Mouse (Mus musculus) stomach, embryonic 15.5 days (tissue): ENCODE data around the gene Yy1. TPM values are rescaled to one million over a fixed set of nuclear protein-coding genes. Genes with fewer than 3 reads are reported as not detected.
"Not testable (repeated sequence)": the region's sequence is repeated elsewhere in the genome, so short reads cannot be mapped to it uniquely, and the experiment has no call there.

ENCODE experiments used
- ATAC-seq: fragments of 200-750 bp; cut with Nextera tagmentation; 2 replicates; pipeline ENCODE4 v1.8.0; 2017; ENCODE audit warnings: low read depth, moderate number of reproducible peaks, moderate TSS enrichment; ENCODE audit not compliant: insufficient read depth, low FRiP score
- H3K27ac ChIP-seq: fragments of 300-500 bp; sonication (generic); 2 replicates; pipeline ENCODE4 v1.5.1; 2015; ENCODE audit warnings: mild to moderate bottlenecking, inconsistent platforms
- H3K27me3 ChIP-seq: fragments of 300-500 bp; sonication (generic); replicated peaks from 2 replicates; pipeline ENCODE4 v1.6.1; 2015; ENCODE audit warnings: inconsistent platforms
- H3K36me3 ChIP-seq: fragments of 300-500 bp; sonication (generic); 2 replicates; pipeline ENCODE4 v1.6.1; 2015; ENCODE audit warnings: inconsistent platforms
- H3K4me1 ChIP-seq: fragments of 300-500 bp; sonication (generic); 2 replicates; pipeline ENCODE4 v1.6.1; 2015; ENCODE audit warnings: inconsistent platforms
- H3K4me2 ChIP-seq: fragments of 300-500 bp; sonication (generic); 2 replicates; pipeline ENCODE4 v1.6.1; 2015; ENCODE audit warnings: mild to moderate bottlenecking, inconsistent platforms
- H3K4me3 ChIP-seq: fragments of 300-500 bp; sonication (generic); replicated peaks from 2 replicates; pipeline ENCODE4 v1.5.1; 2015; ENCODE audit warnings: inconsistent platforms
- H3K9ac ChIP-seq: fragments of 300-500 bp; sonication (generic); 2 replicates; pipeline ENCODE4 v1.6.1; 2015; ENCODE audit warnings: inconsistent platforms
- H3K9me3 ChIP-seq: fragments of 300-500 bp; sonication (generic); 2 replicates; pipeline ENCODE4 v1.6.1; 2016; ENCODE audit warnings: inconsistent platforms
- WGBS: fragments of 180-500 bp; shearing (Covaris S2); methylation state at CpG from one replicate; pipeline ENCODE4 v1.1.7; 2015; 5-methylcytosine and 5-hydroxymethylcytosine counted together
- polyA plus RNA-seq: library from polyadenylated mRNA; unstranded; fragments of >200 nt; fragmentation: Nextera tagmentation; extraction: Ambion mirVana; gene quantifications from 2 replicates; pipeline ENCODE4 v1.2.1, GENCODE M21; 2015

Gene Yy1
- polyA plus RNA-seq, 1 experiment from 2014 or later = 17.0 TPM

DNA sequence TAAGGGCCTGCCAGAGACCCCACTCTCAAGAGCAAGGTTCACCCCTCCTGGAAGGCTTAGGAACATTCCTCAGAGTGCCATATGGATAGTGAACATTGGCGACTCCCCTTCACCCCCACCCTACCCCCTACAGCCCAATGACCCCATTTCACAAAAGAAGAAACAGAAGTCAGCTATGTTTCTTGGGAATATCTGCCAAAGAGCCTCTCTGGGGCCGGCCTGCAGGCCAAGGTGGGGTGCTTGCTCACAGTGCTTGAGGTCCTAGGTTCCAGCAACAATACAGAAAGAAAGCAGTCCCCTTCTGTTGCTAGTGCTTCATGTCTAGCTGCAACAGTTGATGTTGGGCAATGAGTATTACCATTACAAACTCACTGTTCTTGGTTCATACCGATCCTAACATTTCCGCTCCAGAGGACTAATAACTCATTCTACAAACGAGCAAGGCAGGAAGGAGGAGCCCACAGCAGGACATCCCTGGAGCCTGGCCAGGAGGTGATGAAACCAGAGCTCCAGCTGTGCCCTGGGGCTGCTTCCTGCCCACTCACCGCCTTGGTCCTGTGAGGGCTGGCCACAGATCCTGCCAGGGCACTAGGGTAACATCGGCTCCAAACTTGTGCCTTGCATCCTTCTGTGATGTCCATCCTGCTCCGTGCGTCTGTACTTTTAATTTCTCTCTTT is 39.3 kb downstream of the Yy1 start:
- no peak for ATAC-seq
- H3K4me3 ChIP-seq = no peak overlapping the region
- no peak overlapping the region for H3K4me2 ChIP-seq
- H3K4me1 ChIP-seq = peaks cover 18% of the 10 kb centered on the region
- peaks cover 9% of the 10 kb centered on the region; the same call in 1 of the 2 replicates for H3K36me3 ChIP-seq
- no peaks in the 10 kb centered on the region for H3K27me3 ChIP-seq
- H3K9me3 ChIP-seq = no peaks in the 10 kb centered on the region
- H3K27ac ChIP-seq = no peak overlapping the region
- H3K9ac ChIP-seq = no peak overlapping the region
- 55% methylated on average over 9 of the region's 9 CpGs for WGBS

DNA sequence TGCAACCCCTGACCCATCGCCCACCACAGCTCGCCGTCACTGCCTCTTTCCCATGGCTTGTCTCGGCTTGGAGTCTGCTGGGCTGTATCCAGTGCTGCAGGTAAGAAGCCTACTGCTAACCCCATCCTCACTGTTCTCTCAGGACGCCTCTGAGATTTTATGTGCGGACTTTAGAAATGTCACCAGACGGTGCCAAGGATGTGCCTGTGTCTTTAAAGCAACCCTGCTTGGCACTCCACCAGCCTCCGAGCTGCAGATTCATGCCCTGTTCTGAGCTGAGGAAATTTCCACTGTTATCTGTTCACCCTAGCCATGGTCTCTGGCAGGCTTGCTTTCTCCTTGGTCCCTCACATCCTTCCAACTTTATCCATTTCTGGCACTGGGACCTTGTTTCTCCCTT is 40.1 kb downstream of the Yy1 start:
- Histone ChIP-seq H3K36me3 (peaks cover 4% of the 10 kb centered on the region; the same call in 1 of the 2 replicates), H3K9me3 (no peaks in the 10 kb centered on the region), H3K4me2 (no peak overlapping the region), H3K27ac (no peak overlapping the region), H3K27me3 (no peaks in the 10 kb centered on the region), H3K4me3 (no peak overlapping the region), H3K9ac (no peak overlapping the region), H3K4me1 (peaks cover 25% of the 10 kb centered on the region)
- 91% methylated on average over 8 of the region's 8 CpGs for WGBS
- no peak for ATAC-seq

DNA sequence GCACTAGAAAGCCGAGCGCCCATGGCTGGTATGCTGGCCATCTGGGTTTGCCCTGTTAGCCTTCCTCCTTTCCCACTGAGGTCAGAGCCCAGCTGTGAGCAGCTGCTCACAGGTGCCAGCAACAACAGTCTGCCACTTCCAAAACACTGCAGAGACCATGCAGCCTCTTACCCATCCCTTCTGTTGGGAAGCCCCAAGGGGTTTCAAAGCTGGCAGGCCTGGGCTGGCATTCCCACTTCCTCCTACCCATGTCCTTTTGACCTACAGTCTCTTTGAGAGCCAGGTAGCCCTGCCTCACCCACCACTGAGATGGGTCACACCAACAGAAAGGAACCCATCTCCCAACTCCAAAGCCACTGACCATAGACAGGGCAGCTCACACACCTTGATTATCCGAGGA is 40.6 kb downstream of the Yy1 start:
- H3K4me2 ChIP-seq = no peak overlapping the region
- no peak overlapping the region for H3K9ac ChIP-seq
- no peaks in the 10 kb centered on the region for H3K9me3 ChIP-seq
- peaks cover 1% of the 10 kb centered on the region; the same call in 1 of the 2 replicates for H3K36me3 ChIP-seq
- H3K27me3 ChIP-seq = no peaks in the 10 kb centered on the region
- ATAC-seq = no peak
- H3K4me1 ChIP-seq = peaks cover 31% of the 10 kb centered on the region
- WGBS = 83% methylated on average over 3 of the region's 3 CpGs
- no peak overlapping the region for H3K4me3 ChIP-seq
- H3K27ac ChIP-seq = no peak overlapping the region

DNA sequence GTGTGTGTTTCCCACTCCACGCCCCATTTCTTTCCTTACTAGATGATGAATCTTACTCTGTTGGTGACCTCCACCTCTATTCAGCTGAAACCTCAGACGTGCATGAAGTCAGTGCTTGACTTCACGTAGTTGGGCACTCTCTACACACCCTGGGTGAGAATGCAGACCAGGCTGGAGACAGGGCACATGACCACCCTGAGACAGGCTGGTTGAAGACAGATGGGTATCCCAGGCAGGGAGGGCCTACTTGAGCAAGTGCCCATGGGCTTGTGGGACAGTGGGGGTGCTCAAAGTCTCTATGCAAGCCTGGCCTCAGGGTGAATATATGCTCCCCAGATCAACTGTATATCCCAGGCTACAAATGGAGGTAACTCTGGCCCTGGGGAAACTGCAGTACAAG is 41.6 kb downstream of the Yy1 start:
- Histone ChIP-seq H3K4me2 (peak overlapping the region; percentile 98; the same call in 1 of the 2 replicates), H3K9me3 (no peaks in the 10 kb centered on the region), H3K4me1 (peaks cover 32% of the 10 kb centered on the region), H3K36me3 (no peaks in the 10 kb centered on the region), H3K9ac (no peak overlapping the region), H3K27me3 (no peaks in the 10 kb centered on the region), H3K4me3 (peak overlapping the region; percentile 74; the same call in 1 of the 2 replicates), H3K27ac (no peak overlapping the region)
- WGBS = 74% methylated on average over 3 of the region's 3 CpGs
- ATAC-seq = no peak

DNA sequence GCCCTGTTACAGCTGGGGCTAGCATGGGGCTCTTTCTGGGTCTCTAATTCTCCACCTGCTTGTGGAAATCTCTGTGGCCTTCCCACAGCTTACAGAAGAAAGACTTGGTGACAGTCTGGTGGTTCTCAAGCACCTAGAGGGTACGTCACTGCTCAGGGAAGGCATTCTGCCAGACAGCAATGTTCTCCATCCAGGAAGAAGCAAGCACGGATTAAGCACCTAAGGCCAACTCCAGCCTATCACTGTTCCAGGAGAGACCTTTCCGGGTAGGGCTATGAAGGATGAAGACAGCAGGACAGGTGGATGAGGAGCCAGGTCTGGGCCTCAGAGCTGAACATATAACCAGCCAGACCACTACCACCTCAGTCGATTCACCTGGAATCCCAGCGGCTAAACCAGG is 42.0 kb downstream of the Yy1 start:
- 32% methylated on average over 5 of the region's 5 CpGs for WGBS
- Histone ChIP-seq H3K4me3 (peak overlapping the region; percentile 74), H3K36me3 (no peaks in the 10 kb centered on the region), H3K9me3 (no peaks in the 10 kb centered on the region), H3K27me3 (no peaks in the 10 kb centered on the region), H3K27ac (no peak overlapping the region), H3K4me1 (peaks cover 32% of the 10 kb centered on the region), H3K9ac (no peak overlapping the region), H3K4me2 (peak overlapping the region; percentile 98)
- ATAC-seq = no peak

DNA sequence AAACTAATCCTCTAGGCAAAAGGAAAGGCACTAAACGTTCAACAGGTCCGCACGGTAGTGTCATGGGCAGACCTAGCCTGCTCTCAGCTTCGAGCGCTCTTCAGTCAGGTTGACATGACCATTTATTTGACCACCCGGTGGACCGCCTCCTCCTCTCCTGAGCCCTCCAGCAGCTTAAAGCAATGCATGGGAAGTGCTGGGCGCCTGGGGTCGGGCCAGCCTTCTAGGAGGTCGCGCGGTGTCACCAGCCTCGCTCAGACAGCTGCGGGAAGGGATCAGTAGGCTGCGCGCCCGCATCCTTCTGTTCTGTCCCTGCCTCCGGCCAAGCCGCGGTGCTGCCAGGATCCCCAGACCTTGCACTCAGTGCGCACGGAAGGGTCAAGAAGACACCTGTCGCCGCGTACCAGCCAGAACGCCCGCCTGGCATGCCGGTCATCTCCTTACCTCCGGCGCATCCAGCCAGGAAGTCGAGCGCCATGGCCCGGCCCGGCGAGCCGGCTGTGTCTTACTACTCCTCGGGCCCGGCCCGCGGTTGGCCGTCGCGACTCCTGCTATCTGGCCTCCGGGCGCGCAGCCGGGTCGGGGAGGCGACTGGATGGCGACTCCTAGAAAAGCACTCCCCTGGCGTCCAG is 42.6 kb downstream of the Yy1 start:
- WGBS = 2% methylated on average over 51 of the region's 51 CpGs
- Histone ChIP-seq H3K4me2 (peak overlapping the region; percentile 98), H3K27ac (no peak overlapping the region), H3K9me3 (no peaks in the 10 kb centered on the region), H3K36me3 (no peaks in the 10 kb centered on the region), H3K9ac (peak overlapping the region; percentile 74), H3K4me1 (peaks cover 32% of the 10 kb centered on the region), H3K27me3 (no peaks in the 10 kb centered on the region), H3K4me3 (peak overlapping the region; percentile 74)
- no peak for ATAC-seq

DNA sequence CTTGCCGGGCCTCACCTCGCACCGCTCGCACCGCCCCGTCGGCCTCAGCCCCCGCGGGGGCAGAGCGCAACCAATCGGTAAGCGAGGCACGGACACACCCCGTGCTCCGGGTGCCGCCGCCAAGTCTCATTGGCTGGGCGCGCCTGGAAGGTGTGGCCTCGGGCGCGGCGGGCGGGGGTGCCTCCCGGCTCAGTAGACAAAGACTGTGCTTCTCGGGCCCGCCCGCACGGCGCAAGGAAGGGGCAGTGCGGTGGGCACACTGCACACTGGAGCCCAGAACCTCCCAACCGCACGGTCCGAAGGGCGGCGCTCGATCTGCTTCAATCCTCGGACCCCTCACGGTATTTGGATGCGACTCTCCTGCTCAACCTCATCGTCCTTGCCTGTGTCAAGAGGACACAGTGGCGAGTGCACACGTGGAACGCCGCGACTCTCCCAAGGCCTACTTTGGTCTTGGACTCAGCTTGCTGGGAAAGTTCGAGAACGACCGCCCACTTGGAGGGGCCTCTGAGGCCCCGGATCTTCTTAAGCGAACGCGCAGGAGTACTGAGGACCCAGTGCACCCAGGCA is 43.2 kb downstream of the Yy1 start, which contains the start of the genes Slc25a29 and Slc25a47:
Slc25a29 (minus strand) TSS at position 44 of the 570 bp plus-strand sequence.
Slc25a47 (plus strand) TSS at position 207 of the 570 bp plus-strand sequence.
- WGBS = 0% methylated on average over 53 of the region's 53 CpGs
- 0 out of 2 replicates have a peak, but pooled peaks cover under 1% of the 10 kb centered on the region for H3K36me3 ChIP-seq
- H3K4me1 ChIP-seq = peaks cover 32% of the 10 kb centered on the region
- peak within 1 kb of the TSS; percentile 98 for H3K4me2 ChIP-seq
- H3K4me3 ChIP-seq = peak within 1 kb of the TSS; percentile 74
- peak within 1 kb of the TSS; percentile 88 for H3K27ac ChIP-seq
- H3K9me3 ChIP-seq = no peaks in the 10 kb centered on the region
- no peaks in the 10 kb centered on the region for H3K27me3 ChIP-seq
- peak; percentile 99 for ATAC-seq
- peak within 1 kb of the TSS; percentile 74 for H3K9ac ChIP-seq

DNA sequence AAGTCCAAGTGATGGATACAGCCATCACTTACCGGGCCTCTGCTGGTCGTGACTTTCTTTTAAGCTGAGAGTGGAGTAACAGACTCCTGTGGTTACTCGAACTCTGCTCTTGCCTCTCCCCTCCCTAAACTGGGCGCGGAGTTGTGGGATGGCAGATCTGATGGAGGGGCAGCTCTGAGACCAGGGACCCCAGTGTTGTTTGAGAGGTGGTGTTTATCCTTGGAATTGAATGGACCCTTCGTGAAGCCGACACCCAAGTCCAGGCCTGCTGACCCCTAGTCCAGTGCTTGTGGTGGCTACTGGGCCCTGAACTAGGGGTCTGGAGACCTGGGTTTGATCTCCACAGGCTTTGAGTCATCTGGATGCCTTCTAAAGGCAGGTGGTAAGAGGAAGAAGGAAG is 43.9 kb downstream of the Yy1 start:
- H3K9ac ChIP-seq = peak overlapping the region; percentile 72
- H3K36me3 ChIP-seq = 0 out of 2 replicates have a peak, but pooled peaks cover 6% of the 10 kb centered on the region
- H3K27me3 ChIP-seq = no peaks in the 10 kb centered on the region
- no peak for ATAC-seq
- peak overlapping the region; percentile 98 for H3K4me2 ChIP-seq
- WGBS = 27% methylated on average over 7 of the region's 7 CpGs
- H3K4me3 ChIP-seq = peak overlapping the region; percentile 74
- peak overlapping the region; percentile 88 for H3K27ac ChIP-seq
- peaks cover 32% of the 10 kb centered on the region for H3K4me1 ChIP-seq
- no peaks in the 10 kb centered on the region for H3K9me3 ChIP-seq

DNA sequence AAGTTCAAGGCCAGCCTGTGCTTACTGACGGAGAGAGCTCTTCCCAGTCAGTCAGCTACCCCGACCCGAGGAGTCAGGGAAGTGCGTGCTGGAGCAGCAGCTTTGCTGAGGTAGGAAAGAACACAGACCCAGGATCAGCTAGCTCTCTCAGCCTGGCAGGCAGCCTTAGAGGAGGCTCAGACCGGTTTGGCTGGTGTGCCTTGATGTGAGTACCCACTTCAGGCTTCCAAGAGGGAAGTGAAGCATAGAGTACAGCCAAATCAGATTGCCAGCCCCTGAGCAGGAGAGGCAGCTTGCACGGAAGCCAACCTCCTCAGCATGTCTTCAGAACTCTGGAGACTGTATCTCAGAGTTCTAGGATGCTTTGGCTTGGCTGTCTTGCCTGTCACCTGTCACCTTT is 48.4 kb downstream of the Yy1 start:
- Histone ChIP-seq H3K4me3 (no peak overlapping the region), H3K4me2 (no peak overlapping the region), H3K9me3 (no peaks in the 10 kb centered on the region), H3K36me3 (peaks cover 35% of the 10 kb centered on the region), H3K27ac (no peak overlapping the region), H3K9ac (no peak overlapping the region), H3K27me3 (no peaks in the 10 kb centered on the region), H3K4me1 (peaks cover 22% of the 10 kb centered on the region)
- WGBS = 81% methylated on average over 6 of the region's 6 CpGs
- ATAC-seq = no peak

DNA sequence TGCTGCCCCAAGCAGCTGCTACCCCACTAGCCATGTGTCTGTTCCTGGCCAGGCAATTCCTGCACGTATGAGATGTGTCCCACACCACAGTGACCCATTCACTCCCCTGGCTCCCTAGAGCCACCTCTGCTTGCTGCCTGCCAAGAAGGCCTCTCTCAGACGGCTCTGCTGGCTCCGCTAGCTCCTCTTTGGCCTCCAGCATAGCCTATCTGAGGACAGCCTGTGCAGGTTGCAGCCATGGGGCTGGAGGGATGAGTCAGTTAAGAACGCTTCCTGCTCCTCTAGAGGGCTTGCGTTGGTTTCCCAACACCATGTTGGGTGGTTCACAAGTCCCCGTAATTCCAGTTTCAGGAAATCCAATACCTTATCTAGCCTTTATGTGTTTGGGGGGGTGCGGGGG is 49.9 kb downstream of the Yy1 start:
- Histone ChIP-seq H3K27ac (no peak overlapping the region), H3K36me3 (peaks cover 35% of the 10 kb centered on the region), H3K27me3 (no peaks in the 10 kb centered on the region), H3K9ac (no peak overlapping the region), H3K9me3 (no peaks in the 10 kb centered on the region), H3K4me2 (no peak overlapping the region), H3K4me1 (peaks cover 8% of the 10 kb centered on the region), H3K4me3 (no peak overlapping the region)
- no peak for ATAC-seq
- 81% methylated on average over 7 of the region's 7 CpGs for WGBS

DNA sequence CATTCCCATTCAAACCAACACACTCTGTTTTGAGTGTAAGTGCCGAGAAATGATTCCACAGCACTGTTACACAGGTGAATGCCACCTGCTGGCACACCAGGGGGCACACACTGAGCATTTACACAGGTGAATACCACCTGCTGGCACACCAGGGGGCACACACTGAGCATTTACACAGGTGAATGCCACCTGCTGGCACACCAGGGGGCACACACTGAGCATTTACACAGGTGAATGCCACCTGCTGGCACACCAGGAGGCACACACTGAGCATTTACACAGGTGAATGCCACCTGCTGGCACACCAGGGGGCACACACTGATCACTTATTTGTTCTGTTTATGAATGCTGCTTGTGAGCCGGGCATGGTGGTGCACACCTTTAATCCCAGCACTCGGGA is 55.3 kb downstream of the Yy1 start:
- H3K27ac ChIP-seq, H3K9ac ChIP-seq, H3K4me3 ChIP-seq, H3K9me3 ChIP-seq, H3K4me2 ChIP-seq, ATAC-seq, H3K27me3 ChIP-seq, H3K4me1 ChIP-seq: not testable (repeated sequence)
- H3K36me3 ChIP-seq = peaks cover 17% of the 10 kb centered on the region
- WGBS = 83% methylated on average over 3 of the region's 3 CpGs

DNA sequence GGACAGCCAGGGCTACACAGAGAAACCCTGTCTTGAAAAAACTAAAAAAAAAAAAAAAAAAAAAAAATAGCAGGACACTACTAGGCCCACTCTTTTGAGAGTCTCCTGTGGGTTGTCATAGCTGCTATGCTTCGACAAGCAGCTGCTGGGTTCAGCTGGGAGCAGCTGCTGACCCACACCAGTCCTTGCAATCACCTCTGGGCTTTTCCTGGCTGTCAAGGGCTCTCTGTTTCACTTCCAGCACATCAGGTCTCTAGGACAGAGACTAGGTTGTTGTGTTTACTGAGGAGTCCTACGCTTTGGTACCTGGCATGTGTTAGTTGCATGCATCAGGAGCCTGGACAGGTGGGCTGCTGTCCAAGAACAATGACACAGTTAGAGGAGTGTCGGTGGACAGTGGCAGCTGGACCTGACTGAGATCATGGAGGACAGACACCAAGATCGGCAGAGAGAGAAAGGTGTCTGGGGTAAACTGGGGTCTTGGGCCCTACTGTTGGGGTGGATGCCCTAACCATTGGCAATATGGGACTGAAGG is 56.8 kb downstream of the Yy1 start:
- H3K4me2 ChIP-seq = no peak overlapping the region
- no peak overlapping the region for H3K9ac ChIP-seq
- WGBS = 70% methylated on average over 4 of the region's 4 CpGs
- H3K9me3 ChIP-seq = no peaks in the 10 kb centered on the region
- no peak overlapping the region for H3K4me3 ChIP-seq
- ATAC-seq = no peak
- peaks cover 9% of the 10 kb centered on the region for H3K36me3 ChIP-seq
- H3K4me1 ChIP-seq = 0 out of 2 replicates have a peak, but pooled peaks cover 3% of the 10 kb centered on the region
- no peak overlapping the region for H3K27ac ChIP-seq
- no peaks in the 10 kb centered on the region for H3K27me3 ChIP-seq
